Mouse (Mus musculus) testis, adult 2 months (tissue): ENCODE measurements around the gene Tnf.

Source experiments
- CTCF ChIP-seq: fragments of 200-500 bp; IDR thresholded peaks from 2 replicates; pipeline ENCODE4 v1.5.1; 2012; ENCODE audit warnings: low read depth, mild to moderate bottlenecking, inconsistent platforms, low read length, moderate library complexity; ENCODE audit not compliant: control insufficient read depth, insufficient read depth, insufficient replicate concordance
- POLR2A ChIP-seq: fragments of 200-500 bp; IDR thresholded peaks from 2 replicates; pipeline ENCODE4 v1.6.1; 2012; ENCODE audit warnings: low read depth, mild to moderate bottlenecking, inconsistent platforms, low read length, moderate library complexity; ENCODE audit not compliant: control insufficient read depth

DNA sequence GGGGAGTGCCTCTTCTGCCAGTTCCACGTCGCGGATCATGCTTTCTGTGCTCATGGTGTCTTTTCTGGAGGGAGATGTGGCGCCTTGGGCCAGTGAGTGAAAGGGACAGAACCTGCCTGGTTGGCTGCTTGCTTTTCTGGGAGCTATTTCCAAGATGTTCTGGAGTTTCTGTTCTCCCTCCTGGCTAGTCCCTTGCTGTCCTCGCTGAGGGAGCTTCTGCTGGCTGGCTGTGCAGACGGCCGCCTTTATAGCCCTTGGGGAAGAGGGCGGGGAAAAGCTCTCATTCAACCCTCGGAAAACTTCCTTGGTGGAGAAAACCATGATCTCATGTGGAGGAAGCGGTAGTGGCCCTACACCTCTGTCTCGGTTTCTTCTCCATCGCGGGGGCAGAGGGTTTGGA, at the start of gene Tnf:
- TF ChIP-seq POLR2A (peak; percentile 43; the same call in 1 of the 2 replicates), CTCF (no peak)
